Mouse (Mus musculus) CH12.LX (cell line): ENCODE measurements around the gene Ift46. TPM values are rescaled to one million over a fixed set of nuclear protein-coding genes. Genes with fewer than 3 reads are reported as not detected.

Source experiments
- DNase-seq: peaks from one replicate; pipeline ENCODE4 v3.0.0-alpha.2; 2013; ENCODE audit errors: extremely low read depth
- H3K27ac ChIP-seq: 2 replicates; pipeline ENCODE4 v1.5.1; 2012; ENCODE audit warnings: low read depth, mild to moderate bottlenecking, control low read depth, moderate library complexity; ENCODE audit not compliant: insufficient read depth
- H3K27me3 ChIP-seq: replicated peaks from 2 replicates; pipeline ENCODE3; 2012; ENCODE audit warnings: inconsistent platforms
- H3K36me3 ChIP-seq, 2 experiments: replicated peaks in 1 of 2; 2 replicates each; pipeline versions ENCODE3 to v1.6.1; 2012; ENCODE audit warnings: inconsistent platforms in 1 of 2, low read length in 1 of 2, mild to moderate bottlenecking in 1 of 2, mixed read lengths in 1 of 2, moderate library complexity in 1 of 2; ENCODE audit not compliant: control insufficient read depth in 1 of 2, insufficient read depth in 1 of 2
- H3K4me1 ChIP-seq, 2 experiments: 2 replicates each; pipeline ENCODE4 v1.6.1; 2012; ENCODE audit warnings: inconsistent platforms in 1 of 2, moderate library complexity in 1 of 2; ENCODE audit not compliant: insufficient read depth in 2 of 2, control insufficient read depth in 1 of 2
- H3K4me2 ChIP-seq: 2 replicates; pipeline ENCODE4 v1.6.1; 2012; ENCODE audit warnings: low read depth, mild to moderate bottlenecking, control low read depth; ENCODE audit not compliant: poor library complexity, insufficient read depth, severe bottlenecking
- H3K4me3 ChIP-seq, 3 experiments: fragments of 150-350 bp in 1 of 3; sonication (generic) in 1 of 3; replicated peaks in 1 of 3; 2 replicates each; pipeline versions ENCODE3 to v1.5.1; 2011 to 2012; ENCODE audit warnings: low read depth in 2 of 3, low read length in 2 of 3, mild to moderate bottlenecking in 2 of 3, moderate library complexity in 2 of 3, control low read depth in 1 of 3, improper control_type of control experiment in 1 of 3, inconsistent platforms in 1 of 3, mixed read lengths in 1 of 3; ENCODE audit not compliant: poor library complexity in 1 of 3
- H3K79me2 ChIP-seq: replicated peaks from 2 replicates; pipeline ENCODE4 v1.6.1; 2012; ENCODE audit warnings: mild to moderate bottlenecking, moderate library complexity; ENCODE audit not compliant: control insufficient read depth, poor library complexity, insufficient read depth, severe bottlenecking; ENCODE audit errors: extremely low read depth
- H3K9ac ChIP-seq: 2 replicates; pipeline ENCODE4 v1.6.1; 2012; ENCODE audit warnings: low read depth, mild to moderate bottlenecking, control low read depth, moderate library complexity; ENCODE audit not compliant: insufficient read depth
- H3K9me3 ChIP-seq: replicated peaks from 2 replicates; pipeline ENCODE3; 2012; ENCODE audit warnings: low read length, inconsistent platforms, mixed read lengths
- BHLHE40 ChIP-seq: IDR thresholded peaks from 2 replicates; pipeline ENCODE4 v1.6.1; 2011; ENCODE audit warnings: mild to moderate bottlenecking, low read depth, low read length, improper control_type of control experiment
- CHD2 ChIP-seq: IDR thresholded peaks from 2 replicates; pipeline ENCODE4 v1.6.1; 2011; ENCODE audit warnings: low read length, improper control_type of control experiment
- E2F4 ChIP-seq: IDR thresholded peaks from 2 replicates; pipeline ENCODE4 v1.6.1; 2011; ENCODE audit warnings: low read depth, low read length, improper control_type of control experiment; ENCODE audit not compliant: insufficient replicate concordance
- ELF1 ChIP-seq: IDR thresholded peaks from 2 replicates; pipeline ENCODE4 v1.6.1; 2014; ENCODE audit warnings: low read depth, mild to moderate bottlenecking, inconsistent platforms, low read length, improper control_type of control experiment
- EP300 ChIP-seq: IDR thresholded peaks from 2 replicates; pipeline ENCODE4 v1.6.1; 2011; ENCODE audit warnings: low read length, improper control_type of control experiment
- GABPA ChIP-seq: IDR thresholded peaks from 2 replicates; pipeline ENCODE4 v1.6.1; 2012; ENCODE audit warnings: low read depth, low read length, improper control_type of control experiment, inconsistent platforms; ENCODE audit not compliant: insufficient replicate concordance
- HCFC1 ChIP-seq: IDR thresholded peaks from 2 replicates; pipeline ENCODE4 v1.6.1; 2012; ENCODE audit warnings: low read depth, mild to moderate bottlenecking, inconsistent platforms, low read length, improper control_type of control experiment
- KAT2A ChIP-seq: IDR thresholded peaks from 2 replicates; pipeline ENCODE4 v1.6.1; 2012; ENCODE audit warnings: low read length, improper control_type of control experiment, inconsistent platforms; ENCODE audit not compliant: insufficient replicate concordance
- MAFK ChIP-seq: IDR thresholded peaks from 2 replicates; pipeline ENCODE4 v1.6.1; 2011; ENCODE audit warnings: low read length, improper control_type of control experiment; ENCODE audit not compliant: insufficient replicate concordance
- MXI1 ChIP-seq: IDR thresholded peaks from 2 replicates; pipeline ENCODE4 v1.6.1; 2011; ENCODE audit warnings: mild to moderate bottlenecking, low read depth, low read length, improper control_type of control experiment
- NELFE ChIP-seq: IDR thresholded peaks from 2 replicates; pipeline ENCODE4 v1.6.1; 2011; ENCODE audit warnings: low read depth, low read length, improper control_type of control experiment
- PAX5 ChIP-seq: IDR thresholded peaks from 2 replicates; pipeline ENCODE4 v1.6.1; 2012; ENCODE audit warnings: low read length, inconsistent platforms, mixed read lengths
- RCOR1 ChIP-seq: conservative IDR thresholded peaks from 2 replicates; pipeline ENCODE4 v1.6.1; 2012; ENCODE audit warnings: low read depth, mild to moderate bottlenecking, inconsistent platforms, low read length, improper control_type of control experiment
- SIN3A ChIP-seq: IDR thresholded peaks from 2 replicates; pipeline ENCODE4 v1.6.1; 2012; ENCODE audit warnings: low read length, improper control_type of control experiment, inconsistent platforms
- SMC3 ChIP-seq: IDR thresholded peaks from 2 replicates; pipeline ENCODE4 v1.6.1; 2011; ENCODE audit warnings: low read depth, low read length, improper control_type of control experiment
- TCF12 ChIP-seq: IDR thresholded peaks from 2 replicates; pipeline ENCODE4 v1.6.1; 2014; ENCODE audit warnings: low read depth, mild to moderate bottlenecking, inconsistent platforms, low read length, improper control_type of control experiment
- UBTF ChIP-seq: IDR thresholded peaks from 2 replicates; pipeline ENCODE4 v1.6.1; 2012; ENCODE audit warnings: low read depth, mild to moderate bottlenecking, inconsistent platforms, low read length, improper control_type of control experiment, moderate library complexity
- USF2 ChIP-seq: conservative IDR thresholded peaks from 2 replicates; pipeline ENCODE4 v1.6.1; 2011; ENCODE audit warnings: low read depth, low read length, improper control_type of control experiment
- ZKSCAN1 ChIP-seq: IDR thresholded peaks from 2 replicates; pipeline ENCODE4 v1.6.1; 2012; ENCODE audit warnings: low read depth, inconsistent platforms, low read length, improper control_type of control experiment, borderline replicate concordance
- ZNF384 ChIP-seq: IDR thresholded peaks from 2 replicates; pipeline ENCODE4 v1.6.1; 2012; ENCODE audit warnings: low read depth, low read length, improper control_type of control experiment, inconsistent platforms
- dilution Hi-C: fragments of 300-500 bp; cut with MboI; formaldehyde crosslinking; loops from 2 replicates; pipeline ENCODE4 v1.14.3; 2020; ENCODE audit warnings: low sequenced_read_pairs; ENCODE audit not compliant: extremely low pct_unique_long_range_greater_than_20kb, extremely low pct_ligation_motif_present
- in situ Hi-C: fragments of 300-500 bp; cut with MboI; formaldehyde crosslinking; loops from 3 replicates; pipeline ENCODE4 v1.14.3; 2019; ENCODE audit warnings: low sequenced_read_pairs, low pct_ligation_motif_present, low pct_unique_long_range_greater_than_20kb, mixed read lengths
- polyA plus RNA-seq: library from polyadenylated mRNA; unstranded; fragments of >175 nt; gene quantifications from 2 replicates; pipeline ENCODE4 v1.2.1, GENCODE M21; 2012; ENCODE audit warnings: low read depth; ENCODE audit not compliant: insufficient read length
- total RNA-seq, 2 experiments: library from RNA; depleted of rRNA; stranded (reverse); fragments of 300-350 nt in 1 of 2; fragments of >200 nt in 1 of 2; gene quantifications; 2 replicates each; pipeline ENCODE4 v1.2.3; 2012 to 2014

Gene Ift46
- total and polyA plus RNA-seq, 3 experiments, result 49.8 to 80.0 (median 57.7) TPM

- DNase-seq, result no peak
- no peaks in the 10 kb centered on the region for H3K9me3 ChIP-seq
- no peak overlapping the region for H3K4me2 ChIP-seq
- dilution Hi-C loops, result no loop called here
- no peak overlapping the region for H3K4me3 ChIP-seq
- 0 out of 2 replicates have a peak, but pooled peaks cover 6% of the 10 kb centered on the region for H3K79me2 ChIP-seq
- H3K27ac ChIP-seq, result no peak overlapping the region
- in situ Hi-C loops, result no loop called here
- no peaks in the 10 kb centered on the region for H3K4me1 ChIP-seq
- H3K27me3 ChIP-seq, result no peaks in the 10 kb centered on the region
- TF ChIP-seq EP300 (no peak), RCOR1 (no peak), PAX5 (no peak), SMC3 (no peak), ZKSCAN1 (no peak), ZNF384 (no peak), USF2 (no peak)
- H3K9ac ChIP-seq, result no peak overlapping the region
- peaks cover 99 to 100% of the 10 kb centered on the region in 2 experiments for H3K36me3 ChIP-seq
These were observed 49.8 kb downstream of the Ift46 start for GRCm38 (mm10) chr9:44817522-44817921.

- TF ChIP-seq ELF1 (no peak), NELFE (no peak)
- no peak overlapping the region for H3K9ac ChIP-seq
- H3K9me3 ChIP-seq, result no peaks in the 10 kb centered on the region
- peaks cover 96 to 99% of the 10 kb centered on the region in 2 experiments for H3K36me3 ChIP-seq
- no peaks in the 10 kb centered on the region for H3K27me3 ChIP-seq
- dilution Hi-C loops, result no loop called here
- no peak overlapping the region for H3K27ac ChIP-seq
- H3K4me3 ChIP-seq, result no peak overlapping the region
- DNase-seq, result no peak
- in situ Hi-C loops, result no loop called here
- no peak overlapping the region for H3K4me2 ChIP-seq
- 0 out of 2 replicates have a peak, but pooled peaks cover 6% of the 10 kb centered on the region for H3K79me2 ChIP-seq
- no peaks in the 10 kb centered on the region for H3K4me1 ChIP-seq
These were observed 52.5 kb downstream of the Ift46 start for GRCm38 (mm10) chr9:44819920-44820827.

GRCm38 (mm10) chr9:44826660-44827059 is 59.0 kb downstream of the Ift46 start:
- H3K36me3 ChIP-seq, result peaks cover 82 to 96% of the 10 kb centered on the region in 2 experiments
- H3K27me3 ChIP-seq, result no peaks in the 10 kb centered on the region

More at GRCm38 (mm10) chr9:44826660-44827059, 59.0 kb downstream of the Ift46 start:
- in situ Hi-C loops, result no loop called here
- Histone ChIP-seq H3K79me2 (0 out of 2 replicates have a peak, but pooled peaks cover 4% of the 10 kb centered on the region), H3K4me1 (no peaks in the 10 kb centered on the region), H3K4me2 (no peak overlapping the region), H3K4me3 (no peak overlapping the region), H3K9ac (no peak overlapping the region), H3K27ac (no peak overlapping the region), H3K9me3 (no peaks in the 10 kb centered on the region)
- DNase-seq, result no peak
- TF ChIP-seq MXI1, result no peak
- TF ChIP-seq TCF12, result no peak
- TF ChIP-seq SIN3A, result no peak
- TF ChIP-seq SMC3, result no peak
- TF ChIP-seq HCFC1, result no peak
- no peak for TF ChIP-seq USF2
- no peak for TF ChIP-seq RCOR1
- no peak for TF ChIP-seq UBTF
- no peak for TF ChIP-seq MAFK
- no peak for TF ChIP-seq KAT2A
- no peak for TF ChIP-seq ZNF384
- no peak for TF ChIP-seq CHD2
- TF ChIP-seq NELFE, result no peak
- no peak for TF ChIP-seq E2F4
- TF ChIP-seq GABPA, result no peak
- TF ChIP-seq BHLHE40, result no peak
- TF ChIP-seq PAX5, result no peak
- dilution Hi-C loops, result no loop called here
